Mouse (Mus musculus) intestine, postnatal 0 days (tissue): ENCODE measurements around the gene Rcl1. TPM values are rescaled to one million over a fixed set of nuclear protein-coding genes. Genes with fewer than 3 reads are reported as not detected.

Experiments
- ATAC-seq: fragments of 200-750 bp; cut with Nextera tagmentation; 2 replicates; pipeline ENCODE4 v1.8.0; 2017; ENCODE audit warnings: mild to moderate bottlenecking, moderate TSS enrichment, moderate library complexity
- H3K27ac ChIP-seq: fragments of 300-500 bp; sonication (generic); 2 replicates; pipeline ENCODE4 v1.5.1; 2014; ENCODE audit warnings: mild to moderate bottlenecking, low read depth, low read length, moderate library complexity
- H3K27me3 ChIP-seq: fragments of 300-500 bp; sonication (generic); replicated peaks from 2 replicates; pipeline ENCODE4 v1.6.1; 2014; ENCODE audit warnings: low read length, mixed read lengths; ENCODE audit not compliant: control insufficient read depth, insufficient read depth
- H3K36me3 ChIP-seq: fragments of 300-500 bp; sonication (generic); 2 replicates; pipeline ENCODE4 v1.6.1; 2014; ENCODE audit warnings: mild to moderate bottlenecking, moderate library complexity; ENCODE audit not compliant: control insufficient read depth, insufficient read depth
- H3K4me1 ChIP-seq: fragments of 300-500 bp; sonication (generic); replicated peaks from 2 replicates; pipeline ENCODE4 v1.6.1; 2014; ENCODE audit warnings: antibody characterized with exemption, low read length, mixed read lengths; ENCODE audit not compliant: control insufficient read depth, insufficient read depth
- H3K4me2 ChIP-seq: fragments of 300-500 bp; sonication (generic); replicated peaks from 2 replicates; pipeline ENCODE4 v1.6.1; 2014; ENCODE audit warnings: low read depth, mild to moderate bottlenecking, moderate library complexity
- H3K4me3 ChIP-seq: fragments of 300-500 bp; sonication (generic); 2 replicates; pipeline ENCODE4 v1.5.1; 2014; ENCODE audit warnings: low read depth, low read length
- H3K9ac ChIP-seq: fragments of 300-500 bp; sonication (generic); 2 replicates; pipeline ENCODE4 v1.6.1; 2014; ENCODE audit warnings: mild to moderate bottlenecking, low read depth, low read length
- H3K9me3 ChIP-seq: fragments of 300-500 bp; sonication (generic); 2 replicates; pipeline ENCODE4 v1.6.1; 2016; ENCODE audit warnings: mixed run types; ENCODE audit not compliant: control insufficient read depth
- CTCF ChIP-seq: sonication (generic); IDR thresholded peaks from 2 replicates; pipeline ENCODE4 v1.5.1; 2016; ENCODE audit warnings: low read depth, mild to moderate bottlenecking, control low read depth, antibody characterized with exemption, moderate library complexity
- WGBS: fragments of 180-500 bp; shearing (Covaris S2); extraction: QIAGEN DNeasy Blood & Tissue Kit; methylation state at CpG from one replicate; pipeline ENCODE4 v1.1.7; 2014; 5-methylcytosine and 5-hydroxymethylcytosine counted together
- polyA plus RNA-seq: library from polyadenylated mRNA; unstranded; fragments of >200 nt; fragmentation: Nextera tagmentation; extraction: Ambion mirVana; gene quantifications from 2 replicates; pipeline ENCODE4 v1.2.1, GENCODE M21; 2015

Rcl1 gene
- polyA plus RNA-seq, 1 experiment from 2014 or later = 17.4 TPM

DNA sequence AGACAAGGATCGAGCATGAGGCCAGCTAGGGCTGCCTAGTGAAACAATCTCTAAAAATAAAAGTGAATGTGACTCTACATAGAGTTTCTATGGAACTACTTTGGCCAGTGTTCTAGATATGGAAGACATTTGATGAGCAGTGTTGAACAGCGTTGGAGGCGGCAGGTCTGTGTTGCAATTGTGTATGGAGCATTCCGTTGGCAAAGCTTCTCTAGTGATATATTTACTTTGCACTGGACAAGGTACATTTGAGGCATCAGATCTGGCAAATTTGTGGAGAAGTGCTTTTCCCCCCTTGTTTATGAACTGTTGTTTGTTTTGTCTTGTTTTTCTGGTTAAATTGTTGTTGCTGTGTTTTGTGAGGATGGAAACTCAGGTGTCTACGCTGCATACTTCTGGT, 28.4 kb downstream of the Rcl1 start:
- H3K9me3 ChIP-seq = no peaks in the 10 kb centered on the region
- ATAC-seq = no peak
- H3K4me3 ChIP-seq = no peak overlapping the region
- H3K9ac ChIP-seq = no peak overlapping the region
- peaks cover 48% of the 10 kb centered on the region for H3K36me3 ChIP-seq
- no peak overlapping the region for H3K27ac ChIP-seq
- H3K4me2 ChIP-seq = no peak overlapping the region
- 95% methylated on average over 5 of the region's 5 CpGs for WGBS
- no peak for TF ChIP-seq CTCF
- no peaks in the 10 kb centered on the region for H3K27me3 ChIP-seq
- no peaks in the 10 kb centered on the region for H3K4me1 ChIP-seq

GRCm38 (mm10) chr19:29131171-29131570, 30.0 kb downstream of the Rcl1 start:
- Histone ChIP-seq H3K9ac (no peak overlapping the region), H3K4me1 (no peaks in the 10 kb centered on the region), H3K27me3 (no peaks in the 10 kb centered on the region), H3K36me3 (peaks cover 47% of the 10 kb centered on the region), H3K9me3 (no peaks in the 10 kb centered on the region), H3K4me2 (no peak overlapping the region), H3K27ac (no peak overlapping the region), H3K4me3 (no peak overlapping the region)
- WGBS = 72% methylated on average over 4 of the region's 4 CpGs
- TF ChIP-seq CTCF = no peak
- no peak for ATAC-seq

- Histone ChIP-seq H3K27ac (no peak overlapping the region), H3K27me3 (no peaks in the 10 kb centered on the region), H3K36me3 (peaks cover 46% of the 10 kb centered on the region; the same call in 1 of the 2 replicates), H3K4me1 (no peaks in the 10 kb centered on the region), H3K9ac (no peak overlapping the region), H3K4me2 (no peak overlapping the region), H3K9me3 (no peaks in the 10 kb centered on the region), H3K4me3 (no peak overlapping the region)
- WGBS = 81% methylated on average over 11 of the region's 11 CpGs
- TF ChIP-seq CTCF = no peak
- no peak for ATAC-seq
Measured at GRCm38 (mm10) chr19:29134293-29134692, 33.1 kb downstream of the Rcl1 start.

GRCm38 (mm10) chr19:29135172-29135736, 34.1 kb downstream of the Rcl1 start:
- Histone ChIP-seq H3K9ac (no peak overlapping the region), H3K4me2 (no peak overlapping the region), H3K9me3 (no peaks in the 10 kb centered on the region), H3K4me3 (no peak overlapping the region), H3K4me1 (no peaks in the 10 kb centered on the region), H3K36me3 (peaks cover 43% of the 10 kb centered on the region; the same call in 1 of the 2 replicates), H3K27ac (no peak overlapping the region), H3K27me3 (no peaks in the 10 kb centered on the region)
- ATAC-seq = no peak
- no peak for TF ChIP-seq CTCF
- 91% methylated on average over 11 of the region's 11 CpGs for WGBS

GRCm38 (mm10) chr19:29138546-29139270, 37.5 kb downstream of the Rcl1 start:
- Histone ChIP-seq H3K4me2 (no peak overlapping the region), H3K4me3 (no peak overlapping the region), H3K27ac (no peak overlapping the region), H3K9me3 (no peaks in the 10 kb centered on the region), H3K4me1 (no peaks in the 10 kb centered on the region), H3K27me3 (no peaks in the 10 kb centered on the region), H3K9ac (no peak overlapping the region), H3K36me3 (peaks cover 20% of the 10 kb centered on the region; the same call in 1 of the 2 replicates)
- WGBS = 78% methylated on average over 10 of the region's 10 CpGs
- no peak for TF ChIP-seq CTCF
- no peak for ATAC-seq

DNA sequence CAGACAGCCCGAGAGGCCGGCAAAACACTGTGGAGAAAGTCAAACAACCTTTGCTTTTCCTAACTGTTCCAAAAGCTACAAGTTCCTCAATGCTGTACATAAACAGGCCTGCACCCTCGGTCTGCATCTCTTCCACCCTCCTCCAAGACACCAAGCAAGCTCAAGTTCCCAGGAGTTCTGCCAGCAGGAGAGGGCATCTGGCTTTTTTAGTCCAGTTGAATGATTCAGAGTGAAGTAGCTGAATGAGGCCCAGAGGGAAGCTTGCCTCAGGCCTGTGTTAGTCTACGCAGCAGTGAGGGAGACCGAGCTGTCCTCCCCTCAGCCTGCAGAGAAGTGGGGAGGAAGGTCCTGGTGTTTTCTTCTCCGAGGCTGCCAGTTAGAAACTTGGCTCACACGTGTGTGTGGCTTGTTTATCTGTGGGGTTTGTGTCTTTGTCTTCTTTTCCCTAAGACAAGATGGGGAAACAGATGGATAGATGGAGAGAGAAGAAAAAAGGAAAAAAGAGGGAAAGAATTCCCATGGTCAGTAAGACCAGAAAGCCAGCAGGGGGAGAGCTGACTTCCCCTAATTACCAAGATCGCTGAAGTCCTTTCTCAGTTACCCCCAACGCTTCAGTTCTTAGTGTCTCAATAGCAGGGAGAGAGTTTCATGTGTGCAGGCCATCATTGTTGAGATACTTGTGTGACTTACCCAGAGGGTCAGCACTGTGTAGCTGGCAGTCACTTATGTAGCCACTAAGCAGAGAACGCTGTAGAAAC, 38.7 kb downstream of the Rcl1 start:
- no peaks in the 10 kb centered on the region for H3K9me3 ChIP-seq
- H3K27me3 ChIP-seq = no peaks in the 10 kb centered on the region
- peaks cover 17% of the 10 kb centered on the region; the same call in 1 of the 2 replicates for H3K36me3 ChIP-seq
- peak; percentile 67 for TF ChIP-seq CTCF
- no peak overlapping the region for H3K4me2 ChIP-seq
- H3K4me3 ChIP-seq = no peak overlapping the region
- no peaks in the 10 kb centered on the region for H3K4me1 ChIP-seq
- no peak for ATAC-seq
- 74% methylated on average over 10 of the region's 10 CpGs for WGBS
- H3K27ac ChIP-seq = no peak overlapping the region
- H3K9ac ChIP-seq = no peak overlapping the region
